Mouse (Mus musculus) E14TG2a.4 (cell line): ENCODE measurements around the gene Sp110.
"Not testable (repeated sequence)": the region's sequence is repeated elsewhere in the genome, so short reads cannot be mapped to it uniquely, and the experiment has no call there.

Experiments
- H3K27me3 ChIP-seq: 2 replicates; pipeline ENCODE4 v1.6.1; 2014; ENCODE audit warnings: low read length, control low read depth; ENCODE audit not compliant: insufficient read depth
- H3K36me3 ChIP-seq: 2 replicates; pipeline ENCODE4 v1.6.1; 2014; ENCODE audit warnings: low read length, control low read depth; ENCODE audit not compliant: insufficient read depth
- H3K4me1 ChIP-seq: replicated peaks from 2 replicates; pipeline ENCODE4 v1.6.1; 2014; ENCODE audit warnings: low read depth, low read length, control low read depth
- H3K4me3 ChIP-seq: replicated peaks from 2 replicates; pipeline ENCODE4 v1.5.1; 2014; ENCODE audit warnings: mild to moderate bottlenecking, low read length
- H3K9me3 ChIP-seq: 2 replicates; pipeline ENCODE4 v1.6.1; 2014; ENCODE audit warnings: low read length, control low read depth

Gene Sp110

GRCm38 (mm10) chr1:85598271-85599012 is at the start of gene Sp110:
Gene Sp110, minus strand, starts transcription at chr1:85598817.
- H3K9me3 ChIP-seq, H3K36me3 ChIP-seq, H3K4me3 ChIP-seq, H3K27me3 ChIP-seq, H3K4me1 ChIP-seq: not testable (repeated sequence)

GRCm38 (mm10) chr1:85638144-85638543 is 39.5 kb upstream of the Sp110 start:
- H3K9me3 ChIP-seq, H3K36me3 ChIP-seq, H3K4me3 ChIP-seq, H3K27me3 ChIP-seq, H3K4me1 ChIP-seq: not testable (repeated sequence)

GRCm38 (mm10) chr1:85636936-85637335 is 38.3 kb upstream of the Sp110 start:
- H3K27me3 ChIP-seq, H3K9me3 ChIP-seq, H3K4me3 ChIP-seq, H3K4me1 ChIP-seq, H3K36me3 ChIP-seq: not testable (repeated sequence)

GRCm38 (mm10) chr1:85618689-85619088 is 20.1 kb upstream of the Sp110 start:
- H3K4me1 ChIP-seq, H3K27me3 ChIP-seq, H3K9me3 ChIP-seq, H3K36me3 ChIP-seq, H3K4me3 ChIP-seq: not testable (repeated sequence)

GRCm38 (mm10) chr1:85617161-85617560 is 18.5 kb upstream of the Sp110 start:
- not testable (repeated sequence) for H3K9me3 ChIP-seq, H3K4me3 ChIP-seq, H3K4me1 ChIP-seq, H3K36me3 ChIP-seq, H3K27me3 ChIP-seq

GRCm38 (mm10) chr1:85615819-85616218 is 17.2 kb upstream of the Sp110 start:
- not testable (repeated sequence) for H3K4me3 ChIP-seq, H3K4me1 ChIP-seq, H3K27me3 ChIP-seq, H3K36me3 ChIP-seq, H3K9me3 ChIP-seq

- not testable (repeated sequence) for H3K4me3 ChIP-seq, H3K4me1 ChIP-seq, H3K27me3 ChIP-seq, H3K9me3 ChIP-seq, H3K36me3 ChIP-seq
Measured at GRCm38 (mm10) chr1:85615096-85615495, 16.5 kb upstream of the Sp110 start.

GRCm38 (mm10) chr1:85610581-85610980 is 12.0 kb upstream of the Sp110 start:
- not testable (repeated sequence) for H3K36me3 ChIP-seq, H3K4me3 ChIP-seq, H3K9me3 ChIP-seq, H3K27me3 ChIP-seq, H3K4me1 ChIP-seq

- not testable (repeated sequence) for H3K4me3 ChIP-seq, H3K36me3 ChIP-seq, H3K27me3 ChIP-seq, H3K9me3 ChIP-seq, H3K4me1 ChIP-seq
Measured at GRCm38 (mm10) chr1:85608361-85608760, 9.7 kb upstream of the Sp110 start.

- not testable (repeated sequence) for H3K4me1 ChIP-seq, H3K4me3 ChIP-seq, H3K36me3 ChIP-seq, H3K27me3 ChIP-seq, H3K9me3 ChIP-seq
Measured at GRCm38 (mm10) chr1:85604341-85604740, 5.7 kb upstream of the Sp110 start.

- not testable (repeated sequence) for H3K4me3 ChIP-seq, H3K27me3 ChIP-seq, H3K4me1 ChIP-seq, H3K9me3 ChIP-seq, H3K36me3 ChIP-seq
Measured at GRCm38 (mm10) chr1:85600794-85601193, 2.2 kb upstream of the Sp110 start.

- not testable (repeated sequence) for H3K4me3 ChIP-seq, H3K27me3 ChIP-seq, H3K36me3 ChIP-seq, H3K9me3 ChIP-seq, H3K4me1 ChIP-seq
Measured at GRCm38 (mm10) chr1:85600078-85600477, 1.5 kb upstream of the Sp110 start, which contains the start of gene Sp140. Gene Sp140, plus strand, starts transcription at chr1:85600378.

GRCm38 (mm10) chr1:85592526-85592925 is 6.1 kb downstream of the Sp110 start:
- H3K4me3 ChIP-seq, H3K9me3 ChIP-seq, H3K27me3 ChIP-seq, H3K4me1 ChIP-seq, H3K36me3 ChIP-seq: not testable (repeated sequence)

- H3K27me3 ChIP-seq, H3K4me3 ChIP-seq, H3K9me3 ChIP-seq, H3K36me3 ChIP-seq, H3K4me1 ChIP-seq: not testable (repeated sequence)
Measured at GRCm38 (mm10) chr1:85588697-85589096, 9.9 kb downstream of the Sp110 start.
